Mouse (Mus musculus) limb, embryonic 10.5 days (tissue): Measurements from ENCODE around the gene Prkar2b. TPM values are rescaled to one million over a fixed set of nuclear protein-coding genes. Genes with fewer than 3 reads are reported as not detected.
A peak's percentile ranks its signal among the peaks of the same experiment; 100 is the strongest.

Experiments
- DNase-seq: peaks from one replicate; pipeline ENCODE4 v3.0.0-alpha.2; 2017; ENCODE audit warnings: low spot score
- H3K27ac ChIP-seq: fragments of 300-500 bp; sonication (generic); 2 replicates; pipeline ENCODE4 v1.5.1; 2016; ENCODE audit warnings: mild to moderate bottlenecking
- H3K27me3 ChIP-seq: fragments of 300-500 bp; sonication (generic); 2 replicates; pipeline ENCODE4 v1.6.1; 2016; ENCODE audit warnings: low read depth, mild to moderate bottlenecking; ENCODE audit not compliant: poor library complexity, severe bottlenecking
- H3K36me3 ChIP-seq: fragments of 300-500 bp; sonication (generic); 2 replicates; pipeline ENCODE4 v1.6.1; 2016; ENCODE audit warnings: mild to moderate bottlenecking, moderate library complexity
- H3K4me1 ChIP-seq: fragments of 300-500 bp; sonication (generic); 2 replicates; pipeline ENCODE4 v1.6.1; 2016
- H3K4me3 ChIP-seq: fragments of 300-500 bp; sonication (generic); 2 replicates; pipeline ENCODE4 v1.5.1; 2016; ENCODE audit warnings: mild to moderate bottlenecking, moderate library complexity
- H3K9me3 ChIP-seq: fragments of 300-500 bp; sonication (generic); replicated peaks from 2 replicates; pipeline ENCODE4 v1.6.1; 2016; ENCODE audit warnings: mild to moderate bottlenecking
- WGBS: fragments of 180-500 bp; shearing (Covaris S2); methylation state at CpG from one replicate; pipeline ENCODE4 v1.1.7; 2016; 5-methylcytosine and 5-hydroxymethylcytosine counted together
- polyA plus RNA-seq: library from polyadenylated mRNA; unstranded; fragments of >200 nt; fragmentation: Nextera tagmentation; extraction: Ambion mirVana; gene quantifications from 2 replicates; pipeline ENCODE4 v1.2.1, GENCODE M21; 2016

Gene Prkar2b
- polyA plus RNA-seq, 1 experiment from 2014 or later = 24.8 TPM

DNA sequence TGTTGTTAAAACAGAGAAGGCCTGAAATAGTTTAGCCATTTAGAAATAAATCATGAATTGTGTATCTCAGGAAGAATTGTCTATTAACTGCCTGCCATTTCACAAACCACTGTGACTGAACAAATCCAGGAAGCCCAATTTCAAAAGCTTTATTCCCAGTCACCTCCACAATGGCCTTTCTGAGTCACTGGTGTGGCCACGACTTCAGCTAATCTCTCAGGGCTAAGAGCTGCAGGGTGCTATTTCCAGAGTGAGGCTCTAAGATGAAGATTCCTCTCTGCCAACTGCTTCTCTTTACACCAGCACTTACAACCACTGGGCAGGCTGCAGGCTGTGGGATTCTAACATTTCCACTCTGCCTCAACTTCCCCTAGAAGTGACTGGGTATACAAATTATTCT, 92.0 kb downstream of the Prkar2b start:
- Histone ChIP-seq H3K9me3 (no peaks in the 10 kb centered on the region), H3K4me1 (no peaks in the 10 kb centered on the region), H3K27me3 (no peaks in the 10 kb centered on the region), H3K4me3 (no peak overlapping the region), H3K36me3 (no peaks in the 10 kb centered on the region), H3K27ac (no peak overlapping the region)
- DNase-seq = no peak
- 54% methylated on average over 1 of the region's 1 CpGs for WGBS

- 14% methylated on average over 2 of the region's 2 CpGs for WGBS
- DNase-seq = no peak
- H3K27me3 ChIP-seq = no peaks in the 10 kb centered on the region
- no peaks in the 10 kb centered on the region for H3K36me3 ChIP-seq
- no peaks in the 10 kb centered on the region for H3K9me3 ChIP-seq
- no peaks in the 10 kb centered on the region for H3K4me1 ChIP-seq
- H3K27ac ChIP-seq = no peak overlapping the region
- no peak overlapping the region for H3K4me3 ChIP-seq
Observed at GRCm38 (mm10) chr12:31967536-31967935, 93.6 kb downstream of the Prkar2b start.

DNA sequence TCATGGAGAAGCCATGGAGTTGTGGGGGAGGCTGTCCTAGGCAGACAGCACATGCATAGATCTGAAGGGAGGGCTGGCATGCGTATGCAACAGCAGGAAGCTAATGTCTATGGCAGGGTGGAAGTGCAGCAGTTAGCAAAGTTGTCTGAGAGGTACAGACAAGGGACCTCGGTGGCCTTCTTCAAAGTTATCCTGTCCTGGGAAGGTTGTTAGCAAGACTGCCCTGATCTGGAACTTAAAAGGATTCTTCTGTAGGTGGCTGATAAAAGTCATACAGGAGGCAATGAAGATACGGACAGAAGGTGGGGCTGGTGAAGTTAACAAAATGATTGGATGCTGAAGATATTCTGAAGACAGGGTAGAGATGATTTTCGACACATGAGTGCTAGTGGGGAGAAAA, 94.7 kb downstream of the Prkar2b start:
- 78% methylated on average over 4 of the region's 4 CpGs for WGBS
- Histone ChIP-seq H3K27me3 (no peaks in the 10 kb centered on the region), H3K27ac (no peak overlapping the region), H3K36me3 (no peaks in the 10 kb centered on the region), H3K4me1 (no peaks in the 10 kb centered on the region), H3K4me3 (no peak overlapping the region), H3K9me3 (no peaks in the 10 kb centered on the region)
- no peak for DNase-seq

DNA sequence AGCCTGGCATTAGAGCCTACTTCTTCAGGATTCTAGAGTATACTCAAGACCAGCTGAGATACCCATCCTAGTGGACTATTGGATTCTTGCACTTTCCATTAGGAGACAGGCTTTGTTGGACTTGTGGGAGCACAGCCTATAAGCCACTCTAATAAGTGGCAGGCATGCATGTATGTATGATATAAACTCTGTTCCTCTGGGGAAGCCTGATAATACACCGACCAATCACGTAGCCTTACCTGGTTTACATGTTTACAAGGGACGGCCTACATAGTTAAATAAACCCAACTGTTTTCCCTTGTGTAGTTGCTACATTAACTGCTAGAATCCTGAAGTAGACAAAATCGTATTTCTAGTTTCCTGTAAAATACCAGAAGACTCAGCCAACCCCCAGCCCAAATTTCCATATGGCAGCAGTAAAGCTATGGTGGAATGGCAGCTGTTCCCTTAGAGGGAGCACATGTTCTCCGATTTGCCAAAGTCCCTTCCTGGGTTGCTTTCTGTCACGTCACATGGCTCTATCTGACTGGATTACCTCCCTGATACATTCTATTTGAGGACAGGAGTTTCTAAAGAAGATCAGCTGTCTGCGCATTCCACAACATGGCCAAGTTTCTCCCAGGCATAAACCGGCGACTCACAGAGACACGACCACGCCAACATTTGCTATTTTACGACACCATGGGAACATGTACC, 95.4 kb downstream of the Prkar2b start:
- whole genome bisulfite sequencing = 94% methylated on average over 12 of the region's 12 CpGs
- Histone ChIP-seq H3K27ac (no peak overlapping the region), H3K27me3 (no peaks in the 10 kb centered on the region), H3K36me3 (no peaks in the 10 kb centered on the region), H3K4me3 (no peak overlapping the region), H3K9me3 (no peaks in the 10 kb centered on the region), H3K4me1 (no peaks in the 10 kb centered on the region)
- no peak for DNase-seq

- no peaks in the 10 kb centered on the region for H3K27me3 ChIP-seq
- no peak for DNase-seq
- 90% methylated on average over 6 of the region's 6 CpGs for WGBS
- H3K36me3 ChIP-seq = no peaks in the 10 kb centered on the region
- H3K4me3 ChIP-seq = no peak overlapping the region
- H3K4me1 ChIP-seq = no peaks in the 10 kb centered on the region
- no peak overlapping the region for H3K27ac ChIP-seq
- no peaks in the 10 kb centered on the region for H3K9me3 ChIP-seq
Observed at GRCm38 (mm10) chr12:31964074-31964473, 97.0 kb downstream of the Prkar2b start.

DNA sequence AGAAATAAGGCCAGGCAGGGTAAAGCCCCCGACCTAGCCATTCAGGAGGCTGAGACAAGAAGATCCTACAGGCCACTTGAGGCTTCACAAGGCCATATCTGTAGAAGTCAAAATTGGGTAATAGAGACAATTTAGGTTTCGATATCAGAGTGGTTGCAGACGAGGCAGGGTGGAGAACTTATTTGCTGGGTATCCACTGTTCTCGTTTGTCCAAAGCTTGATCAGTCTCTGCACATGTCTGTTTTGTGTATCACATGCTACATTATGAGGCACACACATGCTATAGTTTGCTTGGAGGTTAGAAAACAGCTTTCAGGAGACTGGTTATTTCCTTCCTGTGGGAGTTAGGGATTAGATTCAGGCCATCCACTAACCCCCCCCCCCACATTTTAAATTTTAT, 105.3 kb downstream of the Prkar2b start:
- Histone ChIP-seq H3K27me3 (no peaks in the 10 kb centered on the region), H3K36me3 (no peaks in the 10 kb centered on the region), H3K27ac (no peak overlapping the region), H3K4me1 (no peaks in the 10 kb centered on the region), H3K4me3 (no peak overlapping the region), H3K9me3 (no peaks in the 10 kb centered on the region)
- no peak for DNase-seq
- WGBS = 90% methylated on average over 4 of the region's 4 CpGs

DNA sequence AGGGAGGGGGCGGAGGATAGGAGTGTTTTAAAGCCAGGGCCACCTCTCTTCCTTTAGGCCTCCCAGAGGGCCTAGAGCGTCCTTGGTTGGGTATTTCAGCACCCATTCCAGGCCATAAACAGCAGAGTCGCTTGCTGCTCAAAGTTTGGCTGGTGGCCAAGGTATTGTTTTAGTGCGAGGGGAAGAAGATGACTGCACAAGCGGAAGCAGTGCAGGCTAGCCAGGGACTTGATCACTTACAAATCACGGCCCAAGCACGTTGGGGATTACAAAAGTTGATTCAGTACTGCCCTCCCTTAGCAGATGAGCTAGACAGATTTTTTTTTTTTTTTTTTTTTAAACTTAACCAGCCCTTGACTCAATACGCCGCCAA, 110.5 kb downstream of the Prkar2b start:
- H3K4me3 ChIP-seq = peak overlapping the region; percentile 77
- 7% methylated on average over 9 of the region's 9 CpGs for WGBS
- 0 out of 2 replicates have a peak, but pooled peaks cover 2% of the 10 kb centered on the region for H3K4me1 ChIP-seq
- H3K9me3 ChIP-seq = no peaks in the 10 kb centered on the region
- no peak for DNase-seq
- H3K27ac ChIP-seq = peak overlapping the region; percentile 81
- 0 out of 2 replicates have a peak, but pooled peaks cover 2% of the 10 kb centered on the region for H3K36me3 ChIP-seq
- H3K27me3 ChIP-seq = no peaks in the 10 kb centered on the region

GRCm38 (mm10) chr12:31949759-31950658, 111.1 kb downstream of the Prkar2b start, which contains the start of gene Hbp1:
TSS of gene Hbp1 (minus strand) at chr12:31950535.
- Histone ChIP-seq H3K4me3 (peak within 1 kb of the TSS; percentile 77), H3K36me3 (0 out of 2 replicates have a peak, but pooled peaks cover 2% of the 10 kb centered on the region), H3K4me1 (0 out of 2 replicates have a peak, but pooled peaks cover 2% of the 10 kb centered on the region), H3K27ac (peak within 1 kb of the TSS; percentile 100), H3K27me3 (no peaks in the 10 kb centered on the region), H3K9me3 (no peaks in the 10 kb centered on the region)
- WGBS = under 1% methylated on average over 64 of the region's 71 CpGs
- peak; percentile 89 for DNase-seq

DNA sequence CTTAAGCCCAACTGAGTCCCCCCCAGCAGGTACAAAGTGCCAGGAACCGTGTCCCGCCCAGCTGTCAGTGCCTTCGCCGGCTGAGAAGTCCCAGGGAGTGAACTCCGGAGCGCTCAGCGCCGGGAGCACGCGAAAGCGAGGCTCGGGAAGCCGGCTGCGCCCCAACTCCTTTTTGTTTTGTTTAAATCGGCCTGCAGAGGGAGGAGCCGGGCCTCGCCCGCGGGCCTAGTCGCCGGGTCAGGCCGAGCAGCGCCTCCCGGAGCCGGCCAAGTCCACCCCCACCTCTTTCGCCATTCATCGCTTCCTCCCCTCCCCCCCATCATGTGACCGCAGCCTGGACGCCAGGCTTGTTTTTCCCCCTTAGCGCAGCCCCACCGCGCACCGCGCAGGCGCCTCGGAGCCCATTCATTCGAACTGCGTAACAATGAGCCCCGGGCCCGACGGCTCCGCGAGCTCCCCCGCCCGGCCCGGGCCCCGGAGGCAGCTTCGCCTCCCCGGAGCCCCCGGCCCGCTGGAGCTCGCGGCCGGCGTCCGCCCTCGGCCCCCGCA, 111.8 kb downstream of the Prkar2b start:
- under 1% methylated on average over 56 of the region's 58 CpGs for WGBS
- no peaks in the 10 kb centered on the region for H3K27me3 ChIP-seq
- 0 out of 2 replicates have a peak, but pooled peaks cover 2% of the 10 kb centered on the region for H3K36me3 ChIP-seq

DNA sequence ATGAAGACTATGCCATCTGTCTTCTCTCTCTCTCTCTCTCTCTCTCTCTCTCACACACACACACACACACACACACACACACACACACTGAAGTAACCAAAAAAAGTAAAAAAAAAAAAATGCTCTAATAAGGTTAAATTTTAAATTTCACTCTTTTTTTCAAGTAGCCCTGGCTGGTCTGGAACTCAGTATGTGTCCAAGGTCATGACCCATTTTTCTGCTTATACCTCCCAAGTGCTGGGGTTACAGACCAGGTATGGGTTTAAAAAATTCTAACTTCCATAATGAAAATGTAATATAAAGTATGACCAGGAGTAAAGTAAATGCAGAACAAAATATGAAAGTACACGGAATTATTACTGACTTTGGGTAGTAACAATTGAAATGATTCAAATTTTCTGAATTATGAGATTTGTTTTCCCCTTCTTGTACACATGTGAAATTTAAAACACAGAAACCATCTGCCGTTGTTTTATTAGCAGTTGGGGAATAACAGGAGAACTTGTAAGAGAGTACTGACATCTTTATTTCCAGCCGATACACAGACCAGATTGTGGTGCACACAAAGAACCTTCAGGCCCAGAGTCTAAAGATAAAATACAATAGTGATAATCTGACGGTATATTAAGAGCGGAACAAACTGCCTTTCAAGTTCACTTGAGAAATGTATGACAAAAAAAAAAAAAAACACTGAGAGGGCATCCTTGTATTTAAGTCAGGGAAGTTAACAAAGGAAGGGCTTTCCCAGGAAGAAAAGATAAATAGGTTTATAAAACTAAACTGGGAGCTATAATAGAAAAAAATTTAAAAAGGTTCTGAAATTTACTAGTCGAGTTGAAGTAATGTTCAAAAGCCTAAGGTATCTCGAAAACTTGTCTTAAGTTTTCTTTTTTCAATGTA, 112.7 kb downstream of the Prkar2b start:
- Histone ChIP-seq H3K27ac (peak overlapping the region; percentile 100), H3K4me1 (0 out of 2 replicates have a peak, but pooled peaks cover 2% of the 10 kb centered on the region), H3K27me3 (no peaks in the 10 kb centered on the region), H3K36me3 (peaks cover 8% of the 10 kb centered on the region), H3K9me3 (no peaks in the 10 kb centered on the region), H3K4me3 (peak overlapping the region; percentile 77)
- DNase-seq = no peak
- WGBS = 45% methylated on average over 7 of the region's 7 CpGs

More for the DNA sequence above, 111.8 kb downstream of the Prkar2b start:
- H3K27ac ChIP-seq = peak overlapping the region; percentile 100
- H3K4me3 ChIP-seq = peak overlapping the region; percentile 77
- no peaks in the 10 kb centered on the region for H3K9me3 ChIP-seq
- peak; percentile 94 for DNase-seq
- 0 out of 2 replicates have a peak, but pooled peaks cover 2% of the 10 kb centered on the region for H3K4me1 ChIP-seq

- Histone ChIP-seq H3K4me1 (0 out of 2 replicates have a peak, but pooled peaks cover 2% of the 10 kb centered on the region), H3K27ac (no peak overlapping the region), H3K36me3 (peaks cover 17% of the 10 kb centered on the region), H3K4me3 (no peak overlapping the region), H3K27me3 (no peaks in the 10 kb centered on the region), H3K9me3 (no peaks in the 10 kb centered on the region)
- WGBS = 95% methylated on average over 5 of the region's 5 CpGs
- no peak for DNase-seq
Observed at GRCm38 (mm10) chr12:31947476-31947875, 113.6 kb downstream of the Prkar2b start.

GRCm38 (mm10) chr12:31944405-31944804, 116.7 kb downstream of the Prkar2b start:
- 97% methylated on average over 2 of the region's 2 CpGs for WGBS
- Histone ChIP-seq H3K4me3 (no peak overlapping the region), H3K27me3 (no peaks in the 10 kb centered on the region), H3K9me3 (no peaks in the 10 kb centered on the region), H3K4me1 (no peaks in the 10 kb centered on the region), H3K27ac (no peak overlapping the region), H3K36me3 (peaks cover 44% of the 10 kb centered on the region)
- DNase-seq = no peak
